Mouse (Mus musculus): ENCODE results near the gene Olfr479. TPM values are rescaled to one million over a fixed set of nuclear protein-coding genes. Genes with fewer than 3 reads are reported as not detected.
"Not testable (repeated sequence)": the region's sequence is repeated elsewhere in the genome, so short reads cannot be mapped to it uniquely, and the experiment has no call there.

Olfr479 gene
- total RNA-seq (2015) (not detected in 2 replicates), total RNA-seq (2017) (not detected in 2 replicates)

- no peak for ATAC-seq (replicated peaks; ENCODE audit: poor library complexity)
These were observed at the start of gene Olfr479 for GRCm38 (mm10) chr7:108050393-108050792. Gene Olfr479 (plus strand): TSS chr7:108050693.

GRCm38 (mm10) chr7:108014256-108014655 is 36.2 kb upstream of the Olfr479 start:
- not testable (repeated sequence) for ATAC-seq (replicated peaks; ENCODE audit: poor library complexity)

GRCm38 (mm10) chr7:108033889-108034288 is 16.6 kb upstream of the Olfr479 start, which contains the start of gene Olfr478:
Gene Olfr478 (minus strand): TSS chr7:108033989.
- ATAC-seq (replicated peaks; ENCODE audit: poor library complexity), result no peak

- ATAC-seq (replicated peaks; ENCODE audit: poor library complexity), result no peak
These were observed 16.8 kb downstream of the Olfr479 start, which contains the start of gene Olfr480 for GRCm38 (mm10) chr7:108067246-108067645. Gene Olfr480 (minus strand): TSS chr7:108067346.

- ATAC-seq (replicated peaks; ENCODE audit: poor library complexity), result no peak
These were observed 29.1 kb downstream of the Olfr479 start, which contains the start of gene Olfr481 for GRCm38 (mm10) chr7:108079555-108079954. Gene Olfr481 (plus strand): TSS chr7:108079855.

- ATAC-seq (replicated peaks; ENCODE audit: poor library complexity), result no peak
These were observed 47.0 kb downstream of the Olfr479 start, which contains the start of gene Olfr482 for GRCm38 (mm10) chr7:108097486-108097885. Gene Olfr482 (minus strand): TSS chr7:108097586.

- ATAC-seq (replicated peaks; ENCODE audit: poor library complexity), result no peak
These were observed 50.1 kb downstream of the Olfr479 start, which contains the start of gene Olfr483 for GRCm38 (mm10) chr7:108100549-108100948. Gene Olfr483 (plus strand): TSS chr7:108100849.

Other genes with a start within 250 kb of the Olfr479 start
- gene Ovch2, start 249.5 kb upstream of the Olfr479 start, total RNA-seq (2015), result not detected in 2 replicates
- not detected in 2 replicates for gene Ovch2, start 249.5 kb upstream of the Olfr479 start, total RNA-seq (2017)
- gene Olfr467, start 238.4 kb upstream of the Olfr479 start, total RNA-seq (2015), result not detected in 2 replicates
- gene Olfr467, start 238.4 kb upstream of the Olfr479 start, total RNA-seq (2017), result not detected in 2 replicates
- gene Olfr469, start 225.2 kb upstream of the Olfr479 start, total RNA-seq (2015), result not detected in 2 replicates
- gene Olfr469, start 225.2 kb upstream of the Olfr479 start, total RNA-seq (2017), result not detected in 2 replicates
- gene Olfr470, start 203.2 kb upstream of the Olfr479 start, total RNA-seq (2015), result not detected in 2 replicates
- not detected in 2 replicates for gene Olfr470, start 203.2 kb upstream of the Olfr479 start, total RNA-seq (2017)
- gene Olfr472, start 152.8 kb upstream of the Olfr479 start, total RNA-seq (2015), result not detected in 2 replicates
- not detected in 2 replicates for gene Olfr472, start 152.8 kb upstream of the Olfr479 start, total RNA-seq (2017)
- gene Olfr473, start 120.2 kb upstream of the Olfr479 start, total RNA-seq (2015), result not detected in 2 replicates
- not detected in 2 replicates for gene Olfr473, start 120.2 kb upstream of the Olfr479 start, total RNA-seq (2017)
- gene Olfr474, start 96.0 kb upstream of the Olfr479 start, total RNA-seq (2015), result not detected in 2 replicates
- not detected in 2 replicates for gene Olfr474, start 96.0 kb upstream of the Olfr479 start, total RNA-seq (2017)
- gene Olfr476, start 85.9 kb upstream of the Olfr479 start, total RNA-seq (2015), result not detected in 2 replicates
- not detected in 2 replicates for gene Olfr476, start 85.9 kb upstream of the Olfr479 start, total RNA-seq (2017)
- not detected in 2 replicates for gene Olfr477, start 64.0 kb upstream of the Olfr479 start, total RNA-seq (2015)
- not detected in 2 replicates for gene Olfr477, start 64.0 kb upstream of the Olfr479 start, total RNA-seq (2017)
- gene Olfr478, start 16.7 kb upstream of the Olfr479 start, total RNA-seq (2015), result not detected in 2 replicates
- gene Olfr478, start 16.7 kb upstream of the Olfr479 start, total RNA-seq (2017), result not detected in 2 replicates
- gene Olfr480, start 16.7 kb downstream of the Olfr479 start, total RNA-seq (2015), result not detected in 2 replicates
- gene Olfr480, start 16.7 kb downstream of the Olfr479 start, total RNA-seq (2017), result not detected in 2 replicates
- not detected in 2 replicates for gene Olfr481, start 29.2 kb downstream of the Olfr479 start, total RNA-seq (2015)
- not detected in 2 replicates for gene Olfr481, start 29.2 kb downstream of the Olfr479 start, total RNA-seq (2017)
- gene Olfr482, start 46.9 kb downstream of the Olfr479 start, total RNA-seq (2015), result not detected in 2 replicates
- 0.04 TPM in 1 of 2 replicates, not detected in the other for gene Olfr482, start 46.9 kb downstream of the Olfr479 start, total RNA-seq (2017)
- not detected in 2 replicates for gene Olfr483, start 50.2 kb downstream of the Olfr479 start, total RNA-seq (2015)
- gene Olfr483, start 50.2 kb downstream of the Olfr479 start, total RNA-seq (2017), result not detected in 2 replicates
- not detected in 2 replicates for gene Olfr484, start 76.8 kb downstream of the Olfr479 start, total RNA-seq (2015)
- gene Olfr484, start 76.8 kb downstream of the Olfr479 start, total RNA-seq (2017), result not detected in 2 replicates
- gene Olfr485, start 109.2 kb downstream of the Olfr479 start, total RNA-seq (2015), result not detected in 2 replicates
- gene Olfr485, start 109.2 kb downstream of the Olfr479 start, total RNA-seq (2017), result not detected in 2 replicates
- not detected in 2 replicates for gene Olfr486, start 122.0 kb downstream of the Olfr479 start, total RNA-seq (2015)
- gene Olfr486, start 122.0 kb downstream of the Olfr479 start, total RNA-seq (2017), result not detected in 2 replicates
- not detected in 2 replicates for gene Olfr487, start 163.9 kb downstream of the Olfr479 start, total RNA-seq (2015)
- not detected in 2 replicates for gene Olfr487, start 163.9 kb downstream of the Olfr479 start, total RNA-seq (2017)
- gene Olfr488, start 207.7 kb downstream of the Olfr479 start, total RNA-seq (2015), result not detected in 2 replicates
- gene Olfr488, start 207.7 kb downstream of the Olfr479 start, total RNA-seq (2017), result not detected in 2 replicates
- not detected in 2 replicates for gene Olfr490, start 238.2 kb downstream of the Olfr479 start, total RNA-seq (2015)
- gene Olfr490, start 238.2 kb downstream of the Olfr479 start, total RNA-seq (2017), result not detected in 2 replicates

Measured in megakaryocyte progenitor cell, adult 5-6 weeks (primary cell).